Mouse (Mus musculus): ENCODE measurements around the gene Ptprq. TPM values are rescaled to one million over a fixed set of nuclear protein-coding genes. Genes with fewer than 3 reads are reported as not detected.

Gene Ptprq
- polyA plus RNA-seq, 1 experiment from 2014 or later, result 0.05 TPM

- no peak overlapping the region for H3K4me2 ChIP-seq (ENCODE audit: low read length)
- 85% methylated on average over 7 of the region's 7 CpGs for WGBS
- H3K4me1 ChIP-seq (replicated peaks; ENCODE audit: control insufficient read depth, insufficient read depth, low read length), result no peaks in the 10 kb centered on the region
Observed at GRCm38 (mm10) chr10:107735448-107735847, 15.6 kb upstream of the Ptprq start.

GRCm38 (mm10) chr10:107734327-107734726 lies 14.5 kb upstream of the Ptprq start:
- no peaks in the 10 kb centered on the region for H3K27me3 ChIP-seq (replicated peaks; ENCODE audit: control insufficient read depth, insufficient read depth, low read length)
- H3K9me3 ChIP-seq (ENCODE audit: control insufficient read depth, low read length), result no peaks in the 10 kb centered on the region
- H3K4me2 ChIP-seq (ENCODE audit: low read length), result no peak overlapping the region
- no peak overlapping the region for H3K9ac ChIP-seq (replicated peaks; ENCODE audit: low read depth, low read length)
- H3K36me3 ChIP-seq (ENCODE audit: control insufficient read depth, insufficient read depth), result no peaks in the 10 kb centered on the region
- H3K4me3 ChIP-seq (replicated peaks; ENCODE audit: low read length), result no peak overlapping the region
- H3K4me1 ChIP-seq (replicated peaks; ENCODE audit: control insufficient read depth, insufficient read depth, low read length), result no peaks in the 10 kb centered on the region
- H3K27ac ChIP-seq (ENCODE audit: low read length), result no peak overlapping the region
- ATAC-seq, result no peak

More at GRCm38 (mm10) chr10:107735448-107735847, 15.6 kb upstream of the Ptprq start:
- Histone ChIP-seq H3K27ac (ENCODE audit: low read length) (no peak overlapping the region), H3K36me3 (ENCODE audit: control insufficient read depth, insufficient read depth) (no peaks in the 10 kb centered on the region), H3K27me3 (replicated peaks; ENCODE audit: control insufficient read depth, insufficient read depth, low read length) (no peaks in the 10 kb centered on the region), H3K4me3 (replicated peaks; ENCODE audit: low read length) (no peak overlapping the region), H3K9ac (replicated peaks; ENCODE audit: low read depth, low read length) (no peak overlapping the region), H3K9me3 (ENCODE audit: control insufficient read depth, low read length) (no peaks in the 10 kb centered on the region)
- ATAC-seq, result no peak

GRCm38 (mm10) chr10:107725631-107726030 lies 5.8 kb upstream of the Ptprq start:
- Histone ChIP-seq H3K9me3 (ENCODE audit: control insufficient read depth, low read length) (no peaks in the 10 kb centered on the region), H3K9ac (replicated peaks; ENCODE audit: low read depth, low read length) (no peak overlapping the region), H3K36me3 (ENCODE audit: control insufficient read depth, insufficient read depth) (no peaks in the 10 kb centered on the region), H3K4me1 (replicated peaks; ENCODE audit: control insufficient read depth, insufficient read depth, low read length) (no peaks in the 10 kb centered on the region), H3K27me3 (replicated peaks; ENCODE audit: control insufficient read depth, insufficient read depth, low read length) (no peaks in the 10 kb centered on the region), H3K4me3 (replicated peaks; ENCODE audit: low read length) (no peak overlapping the region), H3K4me2 (ENCODE audit: low read length) (no peak overlapping the region), H3K27ac (ENCODE audit: low read length) (no peak overlapping the region)
- ATAC-seq, result no peak
- WGBS, result 80% methylated on average over 7 of the region's 7 CpGs

GRCm38 (mm10) chr10:107704443-107704842 lies 15.4 kb downstream of the Ptprq start:
- H3K4me3 ChIP-seq (replicated peaks; ENCODE audit: low read length), result no peak overlapping the region
- H3K4me1 ChIP-seq (replicated peaks; ENCODE audit: control insufficient read depth, insufficient read depth, low read length), result no peaks in the 10 kb centered on the region
- no peaks in the 10 kb centered on the region for H3K36me3 ChIP-seq (ENCODE audit: control insufficient read depth, insufficient read depth)
- no peak overlapping the region for H3K27ac ChIP-seq (ENCODE audit: low read length)
- H3K9ac ChIP-seq (replicated peaks; ENCODE audit: low read depth, low read length), result no peak overlapping the region
- no peak overlapping the region for H3K4me2 ChIP-seq (ENCODE audit: low read length)
- WGBS, result 62% methylated on average over 3 of the region's 3 CpGs
- no peaks in the 10 kb centered on the region for H3K9me3 ChIP-seq (ENCODE audit: control insufficient read depth, low read length)
- H3K27me3 ChIP-seq (replicated peaks; ENCODE audit: control insufficient read depth, insufficient read depth, low read length), result no peaks in the 10 kb centered on the region
- no peak for ATAC-seq

GRCm38 (mm10) chr10:107700944-107701343 lies 18.9 kb downstream of the Ptprq start:
- Histone ChIP-seq H3K27ac (ENCODE audit: low read length) (no peak overlapping the region), H3K9me3 (ENCODE audit: control insufficient read depth, low read length) (no peaks in the 10 kb centered on the region), H3K36me3 (ENCODE audit: control insufficient read depth, insufficient read depth) (no peaks in the 10 kb centered on the region), H3K27me3 (replicated peaks; ENCODE audit: control insufficient read depth, insufficient read depth, low read length) (no peaks in the 10 kb centered on the region), H3K4me2 (ENCODE audit: low read length) (no peak overlapping the region), H3K9ac (replicated peaks; ENCODE audit: low read depth, low read length) (no peak overlapping the region), H3K4me3 (replicated peaks; ENCODE audit: low read length) (no peak overlapping the region), H3K4me1 (replicated peaks; ENCODE audit: control insufficient read depth, insufficient read depth, low read length) (no peaks in the 10 kb centered on the region)
- 95% methylated on average over 3 of the region's 3 CpGs for WGBS
- no peak for ATAC-seq

GRCm38 (mm10) chr10:107698716-107699115 lies 21.1 kb downstream of the Ptprq start:
- Histone ChIP-seq H3K4me2 (ENCODE audit: low read length) (no peak overlapping the region), H3K9me3 (ENCODE audit: control insufficient read depth, low read length) (no peaks in the 10 kb centered on the region), H3K9ac (replicated peaks; ENCODE audit: low read depth, low read length) (no peak overlapping the region), H3K36me3 (ENCODE audit: control insufficient read depth, insufficient read depth) (no peaks in the 10 kb centered on the region), H3K27ac (ENCODE audit: low read length) (no peak overlapping the region), H3K27me3 (replicated peaks; ENCODE audit: control insufficient read depth, insufficient read depth, low read length) (no peaks in the 10 kb centered on the region), H3K4me1 (replicated peaks; ENCODE audit: control insufficient read depth, insufficient read depth, low read length) (no peaks in the 10 kb centered on the region), H3K4me3 (replicated peaks; ENCODE audit: low read length) (no peak overlapping the region)
- no peak for ATAC-seq
- WGBS, result 86% methylated on average over 2 of the region's 2 CpGs

GRCm38 (mm10) chr10:107697177-107697576 lies 22.7 kb downstream of the Ptprq start:
- Histone ChIP-seq H3K9me3 (ENCODE audit: control insufficient read depth, low read length) (no peaks in the 10 kb centered on the region), H3K36me3 (ENCODE audit: control insufficient read depth, insufficient read depth) (no peaks in the 10 kb centered on the region), H3K27me3 (replicated peaks; ENCODE audit: control insufficient read depth, insufficient read depth, low read length) (no peaks in the 10 kb centered on the region), H3K4me1 (replicated peaks; ENCODE audit: control insufficient read depth, insufficient read depth, low read length) (no peaks in the 10 kb centered on the region), H3K4me2 (ENCODE audit: low read length) (no peak overlapping the region), H3K4me3 (replicated peaks; ENCODE audit: low read length) (no peak overlapping the region), H3K9ac (replicated peaks; ENCODE audit: low read depth, low read length) (no peak overlapping the region), H3K27ac (ENCODE audit: low read length) (no peak overlapping the region)
- no peak for ATAC-seq
- 85% methylated on average over 5 of the region's 5 CpGs for WGBS

- no peak overlapping the region for H3K4me3 ChIP-seq (replicated peaks; ENCODE audit: low read length)
- 84% methylated on average over 6 of the region's 6 CpGs for WGBS
- no peaks in the 10 kb centered on the region for H3K36me3 ChIP-seq (ENCODE audit: control insufficient read depth, insufficient read depth)
- no peak for ATAC-seq
- no peaks in the 10 kb centered on the region for H3K27me3 ChIP-seq (replicated peaks; ENCODE audit: control insufficient read depth, insufficient read depth, low read length)
- H3K9ac ChIP-seq (replicated peaks; ENCODE audit: low read depth, low read length), result no peak overlapping the region
- H3K4me2 ChIP-seq (ENCODE audit: low read length), result no peak overlapping the region
- no peaks in the 10 kb centered on the region for H3K9me3 ChIP-seq (ENCODE audit: control insufficient read depth, low read length)
- no peak overlapping the region for H3K27ac ChIP-seq (ENCODE audit: low read length)
- H3K4me1 ChIP-seq (replicated peaks; ENCODE audit: control insufficient read depth, insufficient read depth, low read length), result no peaks in the 10 kb centered on the region
Observed at GRCm38 (mm10) chr10:107687382-107687781, 32.5 kb downstream of the Ptprq start.

GRCm38 (mm10) chr10:107675994-107676393 lies 43.9 kb downstream of the Ptprq start:
- H3K4me1 ChIP-seq (replicated peaks; ENCODE audit: control insufficient read depth, insufficient read depth, low read length), result no peaks in the 10 kb centered on the region
- WGBS, result 64% methylated on average over 1 of the region's 1 CpGs
- ATAC-seq, result no peak
- no peak overlapping the region for H3K9ac ChIP-seq (replicated peaks; ENCODE audit: low read depth, low read length)
- H3K9me3 ChIP-seq (ENCODE audit: control insufficient read depth, low read length), result no peaks in the 10 kb centered on the region
- H3K4me3 ChIP-seq (replicated peaks; ENCODE audit: low read length), result no peak overlapping the region
- no peaks in the 10 kb centered on the region for H3K27me3 ChIP-seq (replicated peaks; ENCODE audit: control insufficient read depth, insufficient read depth, low read length)
- no peak overlapping the region for H3K27ac ChIP-seq (ENCODE audit: low read length)
- H3K4me2 ChIP-seq (ENCODE audit: low read length), result no peak overlapping the region
- no peaks in the 10 kb centered on the region for H3K36me3 ChIP-seq (ENCODE audit: control insufficient read depth, insufficient read depth)

GRCm38 (mm10) chr10:107668374-107669094 lies 51.3 kb downstream of the Ptprq start:
- 87% methylated on average over 4 of the region's 4 CpGs for WGBS

More at GRCm38 (mm10) chr10:107668374-107669094, 51.3 kb downstream of the Ptprq start:
- H3K4me1 ChIP-seq (replicated peaks; ENCODE audit: control insufficient read depth, insufficient read depth, low read length), result no peaks in the 10 kb centered on the region
- no peaks in the 10 kb centered on the region for H3K36me3 ChIP-seq (ENCODE audit: control insufficient read depth, insufficient read depth)
- H3K4me2 ChIP-seq (ENCODE audit: low read length), result no peak overlapping the region
- no peak overlapping the region for H3K9ac ChIP-seq (replicated peaks; ENCODE audit: low read depth, low read length)
- H3K27me3 ChIP-seq (replicated peaks; ENCODE audit: control insufficient read depth, insufficient read depth, low read length), result no peaks in the 10 kb centered on the region
- no peaks in the 10 kb centered on the region for H3K9me3 ChIP-seq (ENCODE audit: control insufficient read depth, low read length)
- no peak overlapping the region for H3K4me3 ChIP-seq (replicated peaks; ENCODE audit: low read length)
- no peak for ATAC-seq
- no peak overlapping the region for H3K27ac ChIP-seq (ENCODE audit: low read length)
